Comparison of ENCODE assay signal across 26 mouse cellular contexts in the genomic region with DNA sequence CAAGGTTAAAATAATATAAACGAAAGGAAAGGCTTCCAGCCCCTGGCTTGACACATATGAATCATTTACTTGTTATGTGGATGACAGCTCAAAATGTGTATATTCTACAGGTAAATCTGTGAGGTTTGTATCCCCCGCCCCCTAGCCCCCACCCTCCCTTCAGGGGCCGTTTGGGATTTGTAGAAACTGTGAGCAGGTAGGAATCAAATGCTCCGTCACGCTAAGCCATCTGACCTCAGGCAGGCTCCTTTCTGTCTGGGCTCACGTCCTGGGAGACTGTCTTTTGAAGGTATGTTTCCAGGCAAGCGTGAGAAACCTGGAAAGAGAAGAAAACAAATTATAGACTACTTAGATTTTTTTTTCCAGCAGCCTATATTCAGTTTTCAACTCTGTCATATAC. TPM values are rescaled to one million over a fixed set of nuclear protein-coding genes. Genes with fewer than 3 reads are reported as not detected.
"Had no signal": no experiment of that assay in that cellular context is flagged by ENCODE, and none has a peak within 500 bp of the region (broad histone marks: within the 10 kb centered on the region; RNA-seq: fewer than 3 reads in every experiment).

No protein-coding gene starts in this region.

- H3K4me2 ChIP-seq: heart, embryonic 11.5 days; heart, embryonic 13.5 days; heart, embryonic 15.5 days; hindbrain, embryonic 13.5 days; hindbrain, embryonic 15.5 days; limb, embryonic 13.5 days; limb, embryonic 15.5 days; liver, embryonic 12.5 days had no signal

- H3K9ac ChIP-seq: heart, embryonic 13.5 days; heart, embryonic 15.5 days; hindbrain, embryonic 13.5 days; hindbrain, embryonic 15.5 days; limb, embryonic 13.5 days; limb, embryonic 15.5 days; liver, embryonic 12.5 days; liver, embryonic 14.5 days had no signal

- DNase-seq: gastrocnemius, postnatal 14 days; gastrocnemius, postnatal 36 days; heart, adult 11 months; heart, adult 2 months; heart, postnatal 14 days; heart, postnatal 36 days; kidney, adult 11 months; kidney, adult 8-10 months; kidney, postnatal 10 days; kidney, postnatal 25 days; layer of hippocampus, adult 9-11 months; left cerebral cortex, postnatal 4 days had no signal

- H3K4me1 ChIP-seq: heart, embryonic 15.5 days; liver, embryonic 12.5 days had no signal

- H3K36me3 ChIP-seq: heart, embryonic 13.5 days; heart, embryonic 15.5 days; hindbrain, embryonic 13.5 days; hindbrain, embryonic 15.5 days; limb, embryonic 13.5 days; limb, embryonic 15.5 days; liver, embryonic 12.5 days had no signal

- ATAC-seq: hindbrain, postnatal 0 days; intestine, embryonic 16.5 days; liver, embryonic 12.5 days had no signal

- H3K4me3 ChIP-seq: heart, adult 2 months; heart, embryonic 13.5 days; heart, embryonic 15.5 days; hindbrain, embryonic 13.5 days; hindbrain, embryonic 15.5 days; left cerebral cortex, adult 2 months; limb, embryonic 13.5 days; limb, embryonic 15.5 days; liver, embryonic 12.5 days had no signal

- H3K9me3 ChIP-seq: heart, embryonic 13.5 days; heart, embryonic 15.5 days; hindbrain, embryonic 13.5 days; hindbrain, embryonic 15.5 days; limb, embryonic 13.5 days; limb, embryonic 15.5 days; liver, embryonic 12.5 days had no signal

- H3K27ac ChIP-seq: heart, adult 2 months; heart, embryonic 13.5 days; heart, embryonic 15.5 days; hindbrain, embryonic 13.5 days; hindbrain, embryonic 15.5 days; hindbrain, postnatal 0 days; left cerebral cortex, adult 2 months; limb, embryonic 13.5 days; limb, embryonic 15.5 days; liver, embryonic 12.5 days; liver, embryonic 14.5 days had no signal

- H3K27me3 ChIP-seq: heart, embryonic 13.5 days; heart, embryonic 15.5 days; hindbrain, embryonic 13.5 days; hindbrain, embryonic 15.5 days; limb, embryonic 13.5 days; limb, embryonic 15.5 days; liver, embryonic 12.5 days had no signal

RNA-seq across cellular contexts. Expression of gene Itgb6, which starts 48.0 kb away (rescaled TPM):
- total RNA-seq: hematopoietic stem cell, adult 5-6 weeks; left cerebral cortex, adult 2 months; left cerebral cortex, postnatal 4 days had no signal
- polyA plus RNA-seq: hindbrain, embryonic 15.5 days; liver, adult 2 months had no signal
